Mouse (Mus musculus) embryo, embryonic 10.5 days (tissue): ENCODE results near the gene 4933427D14Rik.

Experiments used
- DNase-seq: peaks from one replicate; pipeline ENCODE4 v3.0.0-alpha.2; 2015; ENCODE audit warnings: low spot score

Gene 4933427D14Rik

GRCm38 (mm10) chr11:72207204-72207833 is at the start of gene 4933427D14Rik, which contains the start of gene Txndc17:
TSS of gene 4933427D14Rik (minus strand) at chr11:72207459.
TSS of gene Txndc17 (plus strand) at chr11:72207547.
- peak; percentile 91 for DNase-seq

- no peak for DNase-seq
Measured at GRCm38 (mm10) chr11:72256441-72256840, 49.2 kb upstream of the 4933427D14Rik start.

- DNase-seq: no peak
Measured at GRCm38 (mm10) chr11:72255629-72256028, 48.4 kb upstream of the 4933427D14Rik start.

GRCm38 (mm10) chr11:72245196-72245753 is 38.0 kb upstream of the 4933427D14Rik start:
- DNase-seq: peak; percentile 48

- no peak for DNase-seq
Measured at GRCm38 (mm10) chr11:72240062-72240860, 33.0 kb upstream of the 4933427D14Rik start.

- DNase-seq: no peak
Measured at GRCm38 (mm10) chr11:72234013-72234412, 26.8 kb upstream of the 4933427D14Rik start.

GRCm38 (mm10) chr11:72232991-72233390 is 25.7 kb upstream of the 4933427D14Rik start:
- no peak for DNase-seq

- no peak for DNase-seq
Measured at GRCm38 (mm10) chr11:72232068-72232467, 24.8 kb upstream of the 4933427D14Rik start.

GRCm38 (mm10) chr11:72228513-72228912 is 21.3 kb upstream of the 4933427D14Rik start:
- no peak for DNase-seq

- no peak for DNase-seq
Measured at GRCm38 (mm10) chr11:72226901-72227300, 19.6 kb upstream of the 4933427D14Rik start.

GRCm38 (mm10) chr11:72226020-72226791 is 18.9 kb upstream of the 4933427D14Rik start:
- DNase-seq: peak; percentile 22

GRCm38 (mm10) chr11:72224865-72225264 is 17.6 kb upstream of the 4933427D14Rik start:
- peak; percentile 83 for DNase-seq

- DNase-seq: no peak
Measured at GRCm38 (mm10) chr11:72223414-72223813, 16.2 kb upstream of the 4933427D14Rik start.

- DNase-seq: peak; percentile 90
Measured at GRCm38 (mm10) chr11:72221278-72221677, 14.0 kb upstream of the 4933427D14Rik start.

- DNase-seq: no peak
Measured at GRCm38 (mm10) chr11:72217116-72217515, 9.9 kb upstream of the 4933427D14Rik start.

- peak; percentile 63 for DNase-seq
Measured at GRCm38 (mm10) chr11:72215410-72215797, 8.1 kb upstream of the 4933427D14Rik start, which contains the start of gene Med31. TSS of gene Med31 (minus strand) at chr11:72215592.

GRCm38 (mm10) chr11:72214591-72215409 is 7.5 kb upstream of the 4933427D14Rik start:
- peak; percentile 98 for DNase-seq

- DNase-seq: no peak
Measured at GRCm38 (mm10) chr11:72207834-72208377, 647 bp upstream of the 4933427D14Rik start.

GRCm38 (mm10) chr11:72206341-72207203 is 687 bp downstream of the 4933427D14Rik start, which contains the start of gene Gm43951:
TSS of gene Gm43951 (minus strand) at chr11:72206840.
- DNase-seq: peak; percentile 53

- DNase-seq: no peak
Measured at GRCm38 (mm10) chr11:72205256-72205655, 2.0 kb downstream of the 4933427D14Rik start.
